ENCODE assay signal across 13 mouse cellular contexts in genomic region chr14:119832012-119832325, GRCm38 (mm10).
DNase-seq lines count a peak whose midpoint lies in the region; ATAC-seq and TF ChIP-seq lines count a peak whose summit lies in the region.
"Had no signal": no experiment of that assay in that cellular context is flagged by ENCODE, and none has a peak within 500 bp of the region (broad histone marks: within the 10 kb centered on the region; RNA-seq: fewer than 3 reads in every experiment).

No protein-coding gene starts in this region.

- ATAC-seq in kidney, embryonic 15.5 days (replicated peaks; ENCODE audit: low FRiP score): no peak
- no peak; the same call in 1 of the 2 replicates for ATAC-seq in forebrain, embryonic 15.5 days (replicated peaks)
- no peak; the same call in 1 of the 2 replicates for ATAC-seq in midbrain, embryonic 14.5 days (ENCODE audit: low FRiP score, low TSS enrichment)
- ATAC-seq: activated CD4-positive, CD25-positive, alpha-beta regulatory T cell, adult 4 months had no signal

- H3K4me3 ChIP-seq in heart, embryonic 10.5 days: peak overlapping the region; percentile 41
- H3K4me3 ChIP-seq in heart, adult 2 months: no peak overlapping the region
- no peak overlapping the region for H3K4me3 ChIP-seq in kidney, embryonic 15.5 days (replicated peaks)
- H3K4me3 ChIP-seq in forebrain, embryonic 15.5 days: peak overlapping the region; percentile 20; the same call in 1 of the 2 replicates
- no peak overlapping the region for H3K4me3 ChIP-seq in midbrain, embryonic 14.5 days (replicated peaks; ENCODE audit: low read depth, low read length)
- H3K4me3 ChIP-seq: stomach, embryonic 15.5 days had no signal

- H3K27me3 ChIP-seq in heart, embryonic 10.5 days (ENCODE audit: insufficient read depth, poor library complexity, severe bottlenecking): no peaks in the 10 kb centered on the region
- H3K27me3 ChIP-seq in heart, adult 2 months (ENCODE audit: control insufficient read depth, insufficient read depth, low read length): no peaks in the 10 kb centered on the region
- H3K27me3 ChIP-seq in kidney, embryonic 15.5 days: no peaks in the 10 kb centered on the region
- H3K27me3 ChIP-seq in forebrain, embryonic 15.5 days: no peaks in the 10 kb centered on the region
- no peaks in the 10 kb centered on the region; the same call in 1 of the 2 replicates for H3K27me3 ChIP-seq in midbrain, embryonic 14.5 days (ENCODE audit: control insufficient read depth, insufficient read depth, low read length)
- H3K27me3 ChIP-seq: megakaryocyte, embryonic 14.5 days; stomach, embryonic 15.5 days had no signal

- peaks cover 12% of the 10 kb centered on the region for H3K4me1 ChIP-seq in heart, embryonic 10.5 days
- no peaks in the 10 kb centered on the region for H3K4me1 ChIP-seq in heart, adult 2 months (ENCODE audit: control insufficient read depth, insufficient read depth, low read length)
- H3K4me1 ChIP-seq in kidney, embryonic 15.5 days: peaks cover 15% of the 10 kb centered on the region
- H3K4me1 ChIP-seq in forebrain, embryonic 15.5 days: peaks cover 17% of the 10 kb centered on the region
- peaks cover 38% of the 10 kb centered on the region for H3K4me1 ChIP-seq in midbrain, embryonic 14.5 days (ENCODE audit: control insufficient read depth, insufficient read depth, low read length)
- H3K4me1 ChIP-seq: megakaryocyte, embryonic 14.5 days had no signal

- TF ChIP-seq EP300 in heart, adult 2 months (IDR thresholded peaks at IDR 0.05; ENCODE audit: insufficient read depth, low read depth, low read length): no peak

- TF ChIP-seq CTCF in heart, adult 2 months (IDR thresholded peaks at IDR 0.05): no peak

- no peaks in the 10 kb centered on the region for H3K79me2 ChIP-seq in heart, adult 2 months (replicated peaks; ENCODE audit: control insufficient read depth, insufficient read depth, low read length)

- 76% methylated on average over 7 of the region's 7 CpGs for WGBS in heart, embryonic 10.5 days
- WGBS in heart, adult 2 months: 79% methylated on average over 7 of the region's 7 CpGs
- WGBS in kidney, embryonic 15.5 days: 69% methylated on average over 7 of the region's 7 CpGs
- WGBS in forebrain, embryonic 15.5 days: 61% methylated on average over 7 of the region's 7 CpGs
- 40% methylated on average over 7 of the region's 7 CpGs for WGBS in midbrain, embryonic 14.5 days

- no peak for TF ChIP-seq POLR2A in heart, adult 2 months (IDR thresholded peaks at IDR 0.05; ENCODE audit: insufficient read depth, low read depth, low read length)

- DNase-seq in heart, embryonic 10.5 days (ENCODE audit: low spot score): no peak
- no peak for DNase-seq in heart, adult 2 months
- no peak for DNase-seq in kidney, adult 18-20 months
- peak; percentile 58 for DNase-seq in midbrain, embryonic 14.5 days
- DNase-seq in adrenal gland, adult 2 months: no peak
- no peak for DNase-seq in natural killer cell, adult 2 months (ENCODE audit: low spot score in 2 of 2)
- DNase-seq: cerebellum, adult 9-11 months; lung, adult 2 months had no signal

- no peaks in the 10 kb centered on the region for H3K9me3 ChIP-seq in heart, embryonic 10.5 days
- no peaks in the 10 kb centered on the region for H3K9me3 ChIP-seq in kidney, embryonic 15.5 days (replicated peaks)
- no peaks in the 10 kb centered on the region for H3K9me3 ChIP-seq in forebrain, embryonic 15.5 days
- H3K9me3 ChIP-seq in midbrain, embryonic 14.5 days (ENCODE audit: control insufficient read depth, low read length): no peaks in the 10 kb centered on the region
- H3K9me3 ChIP-seq: stomach, embryonic 15.5 days had no signal

- H3K4me2 ChIP-seq in kidney, embryonic 15.5 days: peak overlapping the region; percentile 33
- peak overlapping the region; percentile 39 for H3K4me2 ChIP-seq in forebrain, embryonic 15.5 days (replicated peaks)
- H3K4me2 ChIP-seq in midbrain, embryonic 14.5 days (ENCODE audit: low read length): peak overlapping the region; percentile 41

- H3K9ac ChIP-seq in heart, adult 2 months (ENCODE audit: low read depth, low read length): no peak overlapping the region
- H3K9ac ChIP-seq in kidney, embryonic 15.5 days: no peak overlapping the region
- H3K9ac ChIP-seq in forebrain, embryonic 15.5 days (replicated peaks): no peak overlapping the region
- no peak overlapping the region for H3K9ac ChIP-seq in midbrain, embryonic 14.5 days (replicated peaks; ENCODE audit: low read length)
- H3K9ac ChIP-seq: stomach, embryonic 15.5 days had no signal

- no peak overlapping the region for H3K27ac ChIP-seq in heart, embryonic 10.5 days
- no peak overlapping the region for H3K27ac ChIP-seq in heart, adult 2 months
- 0 out of 2 replicates have a peak overlapping the region, but pooled peaks have one; percentile 13 for H3K27ac ChIP-seq in kidney, embryonic 15.5 days
- no peak overlapping the region for H3K27ac ChIP-seq in forebrain, embryonic 15.5 days (replicated peaks)
- H3K27ac ChIP-seq in midbrain, embryonic 14.5 days (replicated peaks; ENCODE audit: low read depth, low read length): peak overlapping the region; percentile 58
- H3K27ac ChIP-seq: stomach, embryonic 15.5 days had no signal

- intact Hi-C loops in heart, adult 2 months (cut with DNase I): no loop called here

- H3K36me3 ChIP-seq in heart, embryonic 10.5 days: no peaks in the 10 kb centered on the region
- H3K36me3 ChIP-seq in heart, adult 2 months (ENCODE audit: control insufficient read depth, insufficient read depth, low read length): no peaks in the 10 kb centered on the region
- no peaks in the 10 kb centered on the region for H3K36me3 ChIP-seq in kidney, embryonic 15.5 days
- no peaks in the 10 kb centered on the region for H3K36me3 ChIP-seq in forebrain, embryonic 15.5 days
- no peaks in the 10 kb centered on the region for H3K36me3 ChIP-seq in midbrain, embryonic 14.5 days (ENCODE audit: control insufficient read depth, insufficient read depth, low read length)
- H3K36me3 ChIP-seq: stomach, embryonic 15.5 days had no signal

Comparison
In these comparisons a context has a peak if more than half of its experiments do, and no peak if none do; other contexts are left out.
1. H3K4me3 ChIP-seq: peak in heart, embryonic 10.5 days (single experiment) and forebrain, embryonic 15.5 days (single experiment); none in heart, adult 2 months (single experiment), kidney, embryonic 15.5 days (single experiment) and midbrain, embryonic 14.5 days (single experiment).
2. H3K27ac ChIP-seq: peak in kidney, embryonic 15.5 days (single experiment) and midbrain, embryonic 14.5 days (single experiment); none in heart, embryonic 10.5 days (single experiment), heart, adult 2 months (single experiment) and forebrain, embryonic 15.5 days (single experiment).
3. Peak in every context shown above with its lines, with median percentiles within 50 percentile points of each other: H3K4me2 ChIP-seq.